30 mouse cellular contexts compared by ENCODE assay signal in genomic region chr5:149168051-149168450, GRCm38 (mm10).
"Had no signal": no experiment of that assay in that cellular context is flagged by ENCODE, and none has a peak within 500 bp of the region (broad histone marks: within the 10 kb centered on the region; RNA-seq: fewer than 3 reads in every experiment).

No protein-coding gene starts in this region.

- H3K9ac ChIP-seq: limb, embryonic 12.5 days; limb, embryonic 13.5 days; limb, embryonic 15.5 days; liver, embryonic 12.5 days; liver, embryonic 13.5 days; liver, embryonic 14.5 days; liver, embryonic 15.5 days; liver, postnatal 0 days; lung, embryonic 14.5 days; lung, embryonic 15.5 days; midbrain, embryonic 12.5 days; midbrain, embryonic 13.5 days; midbrain, embryonic 15.5 days had no signal

- H3K27me3 ChIP-seq: limb, embryonic 12.5 days; limb, embryonic 13.5 days; limb, embryonic 15.5 days; liver, embryonic 12.5 days; liver, embryonic 13.5 days; liver, embryonic 15.5 days; lung, embryonic 15.5 days; midbrain, embryonic 12.5 days; midbrain, embryonic 13.5 days; midbrain, embryonic 15.5 days had no signal

- DNase-seq: left cerebral cortex, postnatal 4 days; liver; liver, embryonic 13.5 days; liver, postnatal 0 days; lung, adult 18-20 months; lung, adult 2 months; lung, postnatal 10 days; lung, postnatal 14 days; lung, postnatal 36 days; lung, postnatal 4 days; midbrain, embryonic 14.5 days had no signal

- H3K4me1 ChIP-seq: limb, embryonic 12.5 days; limb, embryonic 15.5 days; liver, embryonic 13.5 days; midbrain, embryonic 12.5 days; midbrain, embryonic 13.5 days; midbrain, embryonic 15.5 days had no signal

- H3K4me2 ChIP-seq: limb, embryonic 12.5 days; limb, embryonic 13.5 days; limb, embryonic 15.5 days; liver, embryonic 11.5 days; liver, embryonic 12.5 days; liver, embryonic 13.5 days; liver, embryonic 15.5 days; lung, embryonic 14.5 days; lung, embryonic 15.5 days; midbrain, embryonic 12.5 days; midbrain, embryonic 13.5 days; midbrain, embryonic 15.5 days had no signal

- ATAC-seq: liver, embryonic 12.5 days; liver, postnatal 0 days; lung, postnatal 0 days; midbrain, embryonic 13.5 days; midbrain, embryonic 15.5 days had no signal

- H3K27ac ChIP-seq: left cerebral cortex, adult 2 months; limb, embryonic 10.5 days; limb, embryonic 12.5 days; limb, embryonic 13.5 days; limb, embryonic 15.5 days; liver, embryonic 12.5 days; liver, embryonic 13.5 days; liver, embryonic 14.5 days; liver, embryonic 15.5 days; lung, embryonic 15.5 days; macrophage; midbrain, embryonic 10.5 days; midbrain, embryonic 12.5 days; midbrain, embryonic 13.5 days; midbrain, embryonic 15.5 days had no signal

- H3K4me3 ChIP-seq: left cerebral cortex, adult 2 months; limb, embryonic 10.5 days; limb, embryonic 12.5 days; limb, embryonic 13.5 days; limb, embryonic 15.5 days; liver, embryonic 12.5 days; liver, embryonic 13.5 days; liver, embryonic 15.5 days; lung, embryonic 15.5 days; megakaryocyte, embryonic 14.5 days; midbrain, embryonic 10.5 days; midbrain, embryonic 12.5 days; midbrain, embryonic 13.5 days; midbrain, embryonic 15.5 days; myocyte had no signal

- H3K9me3 ChIP-seq: limb, embryonic 10.5 days; limb, embryonic 12.5 days; limb, embryonic 13.5 days; limb, embryonic 15.5 days; liver, embryonic 12.5 days; liver, embryonic 13.5 days; liver, embryonic 15.5 days; lung, embryonic 15.5 days; megakaryocyte, embryonic 14.5 days; midbrain, embryonic 10.5 days; midbrain, embryonic 12.5 days; midbrain, embryonic 13.5 days; midbrain, embryonic 15.5 days had no signal

- H3K36me3 ChIP-seq: limb, embryonic 10.5 days; limb, embryonic 12.5 days; limb, embryonic 13.5 days; limb, embryonic 15.5 days; liver, embryonic 12.5 days; liver, embryonic 13.5 days; liver, embryonic 15.5 days; lung, embryonic 15.5 days; midbrain, embryonic 10.5 days; midbrain, embryonic 12.5 days; midbrain, embryonic 13.5 days; midbrain, embryonic 15.5 days had no signal
